Mouse (Mus musculus) olfactory bulb, adult 2 months (tissue): Measurements from ENCODE around the gene Srrt. TPM values are rescaled to one million over a fixed set of nuclear protein-coding genes. Genes with fewer than 3 reads are reported as not detected.

Experiments used
- H3K27ac ChIP-seq: fragments of 200-500 bp; 2 replicates; pipeline ENCODE4 v1.5.1; 2012; ENCODE audit warnings: low read depth, low read length; ENCODE audit not compliant: insufficient read depth
- H3K4me1 ChIP-seq: fragments of 200-500 bp; 2 replicates; pipeline ENCODE4 v1.6.1; 2012; ENCODE audit warnings: low read length; ENCODE audit not compliant: control insufficient read depth, insufficient read depth
- H3K4me3 ChIP-seq: fragments of 200-500 bp; 2 replicates; pipeline ENCODE4 v1.5.1; 2012; ENCODE audit warnings: mild to moderate bottlenecking, low read depth, low read length, moderate library complexity; ENCODE audit not compliant: insufficient read depth
- CTCF ChIP-seq: fragments of 200-500 bp; IDR thresholded peaks from 2 replicates; pipeline ENCODE4 v1.5.1; 2012; ENCODE audit warnings: low read depth, mild to moderate bottlenecking, low read length, moderate library complexity; ENCODE audit not compliant: insufficient read depth
- POLR2A ChIP-seq: fragments of 200-500 bp; IDR thresholded peaks from 2 replicates; pipeline ENCODE4 v1.6.1; 2012; ENCODE audit warnings: mild to moderate bottlenecking, low read depth, low read length, moderate library complexity; ENCODE audit not compliant: insufficient read depth
- WGBS: fragments of 180-500 bp; shearing (Covaris S2); methylation state at CpG from one replicate; pipeline ENCODE4 v1.1.7; 2018; 5-methylcytosine and 5-hydroxymethylcytosine counted together
- polyA plus RNA-seq: library from polyadenylated mRNA; stranded (reverse); fragments of >200 nt; gene quantifications from 2 replicates; pipeline ENCODE4 v1.2.4, GENCODE M21; 2012; ENCODE audit warnings: low replicate concordance; ENCODE audit not compliant: missing spikeins, insufficient read depth, insufficient read length

The Srrt gene
- polyA plus RNA-seq, 1 experiment = 488 TPM

GRCm38 (mm10) chr5:137304816-137305215 is 2.7 kb downstream of the Srrt start:
- TF ChIP-seq POLR2A (no peak), CTCF (no peak)
- 40% methylated on average over 4 of the region's 4 CpGs for WGBS
- Histone ChIP-seq H3K4me3 (no peak overlapping the region), H3K27ac (no peak overlapping the region), H3K4me1 (no peaks in the 10 kb centered on the region)

- Histone ChIP-seq H3K27ac (no peak overlapping the region), H3K4me1 (no peaks in the 10 kb centered on the region), H3K4me3 (no peak overlapping the region)
- TF ChIP-seq CTCF = no peak
- no peak for TF ChIP-seq POLR2A
- WGBS = 29% methylated on average over 3 of the region's 3 CpGs
These were observed 3.3 kb downstream of the Srrt start for GRCm38 (mm10) chr5:137304165-137304564.

GRCm38 (mm10) chr5:137303609-137304008 is 3.9 kb downstream of the Srrt start:
- Histone ChIP-seq H3K27ac (no peak overlapping the region), H3K4me1 (no peaks in the 10 kb centered on the region), H3K4me3 (no peak overlapping the region)
- 70% methylated on average over 4 of the region's 4 CpGs for WGBS
- no peak for TF ChIP-seq POLR2A
- TF ChIP-seq CTCF = no peak

- Histone ChIP-seq H3K27ac (no peak overlapping the region), H3K4me1 (no peaks in the 10 kb centered on the region), H3K4me3 (no peak overlapping the region)
- TF ChIP-seq POLR2A (no peak), CTCF (no peak)
- 35% methylated on average over 21 of the region's 21 CpGs for WGBS
These were observed 6.2 kb downstream of the Srrt start for GRCm38 (mm10) chr5:137301253-137301652.

- Histone ChIP-seq H3K4me3 (no peak overlapping the region), H3K4me1 (peaks cover 10% of the 10 kb centered on the region), H3K27ac (no peak overlapping the region)
- WGBS = 86% methylated on average over 7 of the region's 7 CpGs
- TF ChIP-seq POLR2A (no peak), CTCF (no peak)
These were observed 8.2 kb downstream of the Srrt start for GRCm38 (mm10) chr5:137299240-137299639.

GRCm38 (mm10) chr5:137297126-137297525 is 10.3 kb downstream of the Srrt start:
- WGBS = 86% methylated on average over 14 of the region's 14 CpGs
- Histone ChIP-seq H3K4me1 (peaks cover 16% of the 10 kb centered on the region), H3K4me3 (no peak overlapping the region), H3K27ac (no peak overlapping the region)
- TF ChIP-seq CTCF = no peak
- no peak for TF ChIP-seq POLR2A

- Histone ChIP-seq H3K27ac (no peak overlapping the region), H3K4me1 (peaks cover 20% of the 10 kb centered on the region), H3K4me3 (no peak overlapping the region)
- 91% methylated on average over 15 of the region's 15 CpGs for WGBS
- TF ChIP-seq CTCF = no peak
- no peak for TF ChIP-seq POLR2A
These were observed 11.8 kb downstream of the Srrt start for GRCm38 (mm10) chr5:137295712-137296111.

GRCm38 (mm10) chr5:137295296-137295695 is 12.2 kb downstream of the Srrt start:
- TF ChIP-seq CTCF (no peak), POLR2A (no peak)
- Histone ChIP-seq H3K4me1 (peaks cover 25% of the 10 kb centered on the region), H3K27ac (no peak overlapping the region), H3K4me3 (peak overlapping the region; percentile 52; the same call in 1 of the 2 replicates)
- 74% methylated on average over 9 of the region's 9 CpGs for WGBS

GRCm38 (mm10) chr5:137294744-137295093 is 12.8 kb downstream of the Srrt start:
- peak overlapping the region; percentile 52 for H3K4me3 ChIP-seq
- 7% methylated on average over 18 of the region's 18 CpGs for WGBS
- peaks cover 29% of the 10 kb centered on the region for H3K4me1 ChIP-seq
- peak overlapping the region; percentile 15 for H3K27ac ChIP-seq
- TF ChIP-seq POLR2A (no peak), CTCF (no peak)

GRCm38 (mm10) chr5:137293839-137294743 is 13.4 kb downstream of the Srrt start, which contains the start of gene Ufsp1:
Gene Ufsp1, plus strand, starts transcription at chr5:137294629.
- under 1% methylated on average over 52 of the region's 52 CpGs for WGBS
- Histone ChIP-seq H3K4me3 (peak within 1 kb of the TSS; percentile 52), H3K4me1 (peaks cover 29% of the 10 kb centered on the region), H3K27ac (peak within 1 kb of the TSS; percentile 52)
- peak; percentile 67 for TF ChIP-seq POLR2A
- no peak for TF ChIP-seq CTCF
